Mouse (Mus musculus): ENCODE results near the gene Gm19410.

Gene Gm19410

GRCm38 (mm10) chr8:35765499-35766193 lies at the start of gene Gm19410:
Gm19410 (plus strand) TSS chr8:35765790.
- DNase-seq (ENCODE audit: low spot score), result no peak

- no peak for DNase-seq (ENCODE audit: low spot score)
Measured at GRCm38 (mm10) chr8:35730776-35731175, 34.8 kb upstream of the Gm19410 start.

GRCm38 (mm10) chr8:35735438-35735837 lies 30.2 kb upstream of the Gm19410 start:
- DNase-seq (ENCODE audit: low spot score), result no peak

- no peak for DNase-seq (ENCODE audit: low spot score)
Measured at GRCm38 (mm10) chr8:35756202-35756601, 9.4 kb upstream of the Gm19410 start.

GRCm38 (mm10) chr8:35765020-35765419 lies 570 bp upstream of the Gm19410 start:
- no peak for DNase-seq (ENCODE audit: low spot score)

GRCm38 (mm10) chr8:35773508-35773907 lies 7.9 kb downstream of the Gm19410 start:
- no peak for DNase-seq (ENCODE audit: low spot score)
